Mouse (Mus musculus) heart, postnatal 4 days (tissue): ENCODE results near the gene Lrrn1. TPM values are rescaled to one million over a fixed set of nuclear protein-coding genes. Genes with fewer than 3 reads are reported as not detected.

ENCODE experiments used
- DNase-seq: peaks from one replicate; pipeline ENCODE4 v3.0.0; 2021
- total RNA-seq, 2 experiments: library from RNA; stranded (reverse); gene quantifications; 2 replicates each; pipeline ENCODE4 v1.2.3; 2021

The Lrrn1 gene
- total RNA-seq, result under 1 TPM; 0.61 to 0.71 TPM

DNA sequence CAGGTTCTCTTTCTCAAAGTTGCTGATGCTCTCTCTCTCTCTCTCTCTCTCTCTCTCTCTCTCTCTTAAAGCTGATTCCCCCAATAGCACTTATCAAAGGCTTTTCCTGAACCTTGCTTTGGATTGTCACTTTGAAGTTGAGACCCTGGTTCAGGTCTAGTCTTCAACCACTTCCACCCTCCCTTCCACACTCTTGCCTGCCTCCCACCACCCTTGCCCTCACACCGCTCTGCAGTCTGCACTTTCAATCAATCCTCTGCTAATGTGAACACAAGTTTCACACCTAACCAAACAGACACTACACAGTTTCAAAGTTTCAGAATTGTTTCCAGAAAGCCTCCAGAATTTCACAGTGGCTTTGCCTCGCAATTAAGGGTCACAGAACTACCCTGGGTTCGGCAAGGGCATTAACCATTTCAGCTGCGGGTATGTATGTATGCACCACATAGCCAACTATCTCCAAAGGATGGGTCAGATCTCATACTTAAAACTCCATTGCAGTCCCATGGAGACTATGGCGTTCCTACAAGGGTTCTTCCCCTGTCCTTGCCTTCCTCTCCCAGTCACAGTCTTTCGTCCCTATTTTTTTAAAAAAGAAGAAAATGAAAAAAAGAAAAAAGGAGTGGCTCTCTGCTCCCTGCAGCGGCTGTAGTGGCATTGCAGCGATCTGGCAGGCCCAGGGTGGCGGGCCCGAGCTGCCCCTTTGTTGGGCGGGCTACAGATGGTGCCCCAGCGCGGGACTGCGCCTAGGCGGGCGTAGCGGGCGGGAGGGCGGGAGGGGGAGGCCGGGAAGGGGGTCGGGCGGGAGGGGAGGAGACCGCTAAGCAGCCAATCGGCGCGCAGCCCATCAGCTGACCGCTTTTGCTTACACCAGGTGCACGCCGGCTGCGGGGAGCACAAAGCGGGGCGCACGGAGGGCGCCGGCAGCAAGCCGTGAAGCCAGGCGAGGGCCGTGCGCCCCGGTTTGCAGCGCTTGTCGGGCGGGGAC, at the start of gene Lrrn1:
Gene Lrrn1 (plus strand): TSS at position 892 of the 988 bp plus-strand sequence.
- DNase-seq, result peak; percentile 7

DNA sequence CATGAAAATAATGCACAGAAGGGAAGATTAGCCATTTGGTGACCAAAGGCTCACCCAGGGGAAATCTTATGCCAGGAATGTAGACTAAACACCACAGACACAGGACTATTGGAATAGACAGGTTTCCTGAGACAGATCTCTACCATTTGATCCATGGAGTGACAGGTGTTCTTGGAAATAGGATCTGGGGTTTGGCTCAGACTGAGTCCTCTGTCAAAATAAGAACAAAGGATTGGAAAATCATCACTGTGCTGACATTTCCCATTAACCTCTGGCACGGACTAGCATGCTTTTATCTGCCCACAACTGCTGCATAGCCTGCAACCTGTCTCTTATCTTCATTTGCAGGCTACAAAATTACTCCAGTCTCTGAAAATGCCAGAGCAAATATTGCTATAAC, 35.1 kb upstream of the Lrrn1 start:
- no peak for DNase-seq

DNA sequence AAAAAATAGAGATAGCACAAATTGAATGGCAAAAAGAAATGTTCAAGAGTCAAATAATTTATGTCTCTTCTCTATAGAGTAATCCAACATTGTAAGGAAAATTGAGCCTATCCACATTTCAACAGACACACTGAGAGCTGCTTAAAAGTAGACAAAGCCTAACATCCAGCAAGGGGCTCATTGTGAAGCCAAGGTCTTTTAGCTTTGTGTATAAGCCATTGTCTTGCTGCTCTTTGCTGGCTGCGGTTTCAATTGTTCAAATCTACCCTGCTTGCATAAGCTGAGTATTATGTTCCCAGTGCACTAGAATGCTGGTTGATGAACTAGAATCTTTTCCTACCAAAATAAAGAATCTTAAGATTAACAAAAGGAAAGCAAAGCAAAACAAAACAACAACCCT, 33.7 kb upstream of the Lrrn1 start:
- DNase-seq, result no peak

DNA sequence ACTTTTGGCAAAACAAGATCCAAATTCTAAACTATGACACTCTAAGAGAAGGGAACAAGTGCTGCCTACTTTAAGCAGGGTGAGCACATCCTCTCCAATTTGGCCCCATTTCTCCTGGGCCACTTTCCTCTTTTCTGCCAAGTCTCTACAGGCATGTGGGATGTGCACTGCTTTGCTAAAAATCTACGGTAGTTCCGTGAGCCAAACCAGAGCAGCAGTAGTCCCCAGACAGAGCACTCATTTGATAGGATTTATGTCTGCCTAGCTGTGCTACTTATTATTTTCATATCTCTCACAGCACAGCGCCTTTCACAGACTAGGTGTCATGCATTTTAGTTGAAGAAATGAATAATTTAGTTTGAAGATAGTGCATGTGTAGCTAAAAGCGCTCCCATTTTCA, 15.9 kb upstream of the Lrrn1 start:
- no peak for DNase-seq

DNA sequence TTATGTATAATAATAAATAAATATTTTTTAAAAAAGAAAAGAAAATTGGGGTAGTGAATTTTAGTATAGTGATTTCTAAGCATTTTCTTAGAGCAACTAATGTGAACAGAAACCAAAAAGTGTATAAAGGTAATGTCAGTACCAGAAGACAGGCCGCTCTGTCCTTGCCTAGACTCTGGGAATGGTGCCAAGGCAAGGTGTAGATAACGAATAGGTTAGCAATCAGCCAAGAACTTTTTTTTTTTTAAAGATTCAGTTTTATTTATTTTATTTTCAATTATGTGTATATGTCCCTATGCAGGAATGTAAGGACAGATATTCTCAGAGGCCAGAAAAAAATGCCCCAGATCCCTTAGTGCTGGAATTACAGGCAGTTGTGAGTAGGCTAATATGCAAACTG, 5.6 kb upstream of the Lrrn1 start:
- no peak for DNase-seq

DNA sequence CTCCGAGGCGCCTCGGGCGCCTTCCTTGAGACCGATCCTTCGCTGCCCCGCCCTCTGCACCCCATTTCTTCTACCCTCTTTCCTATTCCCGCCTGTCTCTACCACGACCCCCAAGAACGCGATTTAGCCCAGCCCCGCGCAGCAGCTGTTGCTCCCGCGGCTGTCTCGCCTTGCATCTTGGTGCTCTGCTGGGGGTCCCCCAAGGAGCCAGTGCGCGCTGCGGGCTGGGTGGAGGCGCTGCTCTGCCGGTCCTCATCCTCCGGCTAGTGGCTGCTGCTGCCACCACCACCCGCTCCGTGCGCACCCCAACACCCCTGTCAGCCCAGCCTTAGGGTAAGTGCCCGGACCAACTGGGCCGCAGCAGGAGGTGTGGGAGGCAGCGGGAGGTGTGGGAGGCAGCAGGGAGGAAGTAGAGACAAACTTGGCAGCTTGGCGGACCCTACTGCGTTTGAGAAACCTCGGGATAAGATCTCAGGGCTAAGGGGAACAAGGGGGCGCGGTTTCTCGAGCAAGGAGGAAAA, 403 bp downstream of the Lrrn1 start:
- peak; percentile 6 for DNase-seq

DNA sequence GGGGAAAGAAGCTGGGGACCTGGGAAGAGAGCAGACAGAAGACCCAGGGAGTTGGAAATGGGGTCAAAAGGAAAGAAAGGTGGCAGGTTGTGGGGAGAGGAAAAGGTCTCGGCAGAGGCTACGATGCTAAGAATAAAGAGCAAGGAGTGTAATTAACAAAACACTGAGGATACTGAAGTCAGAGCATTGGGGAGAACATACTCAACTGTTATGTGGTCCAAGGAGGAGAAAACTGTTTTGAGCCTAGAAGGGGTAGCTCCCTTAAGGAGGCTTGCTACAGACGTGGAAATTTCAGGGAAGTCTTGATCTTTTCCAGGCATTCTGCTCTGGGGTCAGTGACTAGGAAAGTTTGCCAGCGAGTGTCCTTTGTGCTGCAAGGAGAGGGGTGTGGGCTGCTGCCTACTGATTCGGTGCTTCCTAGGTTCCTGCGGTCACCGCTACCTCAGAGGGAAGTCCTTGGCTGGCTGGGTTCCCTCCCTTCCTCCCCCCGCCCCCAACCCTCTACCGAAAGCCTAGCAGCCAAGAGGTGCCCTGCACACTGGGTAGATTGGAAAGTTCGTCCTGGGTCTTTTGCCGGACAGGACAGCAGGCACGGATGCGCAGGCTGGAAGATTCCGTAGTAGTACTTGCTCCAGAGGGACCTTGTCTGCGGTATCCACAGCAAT, 1.2 kb downstream of the Lrrn1 start:
- DNase-seq, result no peak

DNA sequence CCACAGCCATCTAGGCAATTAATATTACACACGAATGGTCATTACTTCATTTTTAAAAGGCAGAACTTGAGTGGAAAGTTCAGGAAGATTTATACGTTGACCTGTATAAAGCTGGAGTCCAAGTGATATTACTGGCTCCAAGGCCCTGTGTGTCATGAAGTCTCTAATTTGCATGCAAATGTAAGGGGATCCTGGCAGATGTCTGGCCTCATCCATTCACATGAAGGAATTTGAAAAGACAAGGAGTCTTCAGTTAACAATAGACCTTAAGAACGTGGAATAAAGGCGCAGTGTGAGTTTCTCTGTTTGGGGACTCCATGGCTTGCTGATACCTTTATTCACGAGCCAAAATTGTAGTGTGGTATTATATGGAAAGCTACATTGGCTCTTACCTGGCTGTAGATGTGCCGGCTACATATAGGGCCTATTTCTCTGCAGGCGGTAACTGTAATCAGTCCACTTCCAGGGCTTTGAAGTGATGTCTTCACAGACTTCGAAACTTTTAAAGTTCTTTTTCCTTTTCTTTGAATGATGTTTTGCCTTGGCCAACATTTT, 2.0 kb downstream of the Lrrn1 start:
- DNase-seq, result no peak

DNA sequence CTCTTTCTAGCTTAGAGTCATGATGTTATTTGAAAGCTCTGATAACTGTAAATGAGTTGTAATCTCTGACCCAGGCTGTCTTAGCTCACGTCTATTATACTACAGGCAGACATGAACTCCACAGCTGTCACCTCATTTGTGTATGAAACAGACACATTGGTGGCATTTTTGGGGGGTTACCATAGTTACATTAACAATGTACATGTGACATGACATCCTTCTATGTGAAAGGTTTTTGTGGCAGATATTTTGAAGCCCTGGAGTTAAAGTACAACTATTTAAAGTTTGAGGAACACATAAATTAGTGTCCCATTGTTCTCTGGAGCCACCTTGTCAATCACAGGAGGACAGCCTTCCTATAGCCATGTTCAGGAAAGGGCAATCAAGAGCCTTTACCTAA, 5.0 kb downstream of the Lrrn1 start:
- no peak for DNase-seq

DNA sequence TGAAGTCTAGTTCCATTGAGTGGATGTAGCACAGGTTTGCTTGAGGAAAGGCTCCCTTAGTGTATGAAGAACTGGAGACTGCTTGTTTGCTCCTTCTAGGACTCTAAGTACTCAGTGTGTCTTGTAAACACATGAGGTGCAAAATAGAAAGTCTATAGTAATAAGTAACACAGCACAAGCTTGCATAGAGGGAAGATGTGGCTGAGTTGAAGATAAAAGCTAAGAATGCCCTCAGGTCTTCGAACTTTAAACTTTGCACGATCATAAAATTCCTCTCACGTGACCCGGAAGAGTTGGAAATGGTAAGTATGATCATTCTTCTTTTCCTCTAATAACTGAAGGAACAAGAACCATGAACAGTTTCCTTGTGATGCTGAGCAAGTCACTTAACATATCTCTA, 7.1 kb downstream of the Lrrn1 start:
- no peak for DNase-seq

DNA sequence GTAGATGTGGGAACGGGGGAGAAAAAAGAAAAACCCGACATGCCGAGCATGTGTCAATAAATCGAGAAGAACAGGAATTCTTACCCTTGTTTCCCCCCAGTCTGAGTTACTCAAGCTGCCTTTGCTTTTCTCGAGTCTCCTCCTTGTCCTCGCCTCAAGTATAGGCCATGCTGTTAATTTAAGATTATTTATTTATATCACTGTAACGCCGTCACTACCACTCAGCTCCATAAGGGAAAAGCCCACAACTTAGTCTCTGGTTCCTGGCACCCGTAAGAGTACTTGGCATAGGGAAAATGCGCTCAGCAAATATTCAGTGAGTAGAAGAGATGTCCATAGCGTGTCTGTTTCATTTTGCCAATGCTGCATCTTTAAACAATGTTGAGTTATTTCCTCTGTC, 11.7 kb downstream of the Lrrn1 start:
- DNase-seq, result no peak

DNA sequence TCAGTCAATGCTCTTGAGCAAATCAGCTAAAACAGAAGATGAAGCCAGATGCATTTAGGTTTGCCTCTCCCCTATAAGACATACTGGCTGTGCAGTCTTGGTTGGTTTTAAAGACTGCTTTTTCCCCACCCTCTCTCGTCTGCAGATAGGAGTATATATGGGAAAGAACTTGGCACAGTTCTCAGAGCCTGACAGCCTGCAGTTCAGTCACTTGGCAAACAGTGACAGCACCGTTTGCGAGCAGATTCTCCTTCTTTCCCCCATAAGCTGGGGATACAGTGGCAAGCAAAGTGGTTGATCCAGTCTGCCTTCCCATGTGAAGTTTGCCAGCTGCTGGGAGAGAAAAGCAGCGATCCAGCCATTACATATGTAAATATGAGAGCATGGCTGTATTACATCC, 12.3 kb downstream of the Lrrn1 start:
- no peak for DNase-seq

DNA sequence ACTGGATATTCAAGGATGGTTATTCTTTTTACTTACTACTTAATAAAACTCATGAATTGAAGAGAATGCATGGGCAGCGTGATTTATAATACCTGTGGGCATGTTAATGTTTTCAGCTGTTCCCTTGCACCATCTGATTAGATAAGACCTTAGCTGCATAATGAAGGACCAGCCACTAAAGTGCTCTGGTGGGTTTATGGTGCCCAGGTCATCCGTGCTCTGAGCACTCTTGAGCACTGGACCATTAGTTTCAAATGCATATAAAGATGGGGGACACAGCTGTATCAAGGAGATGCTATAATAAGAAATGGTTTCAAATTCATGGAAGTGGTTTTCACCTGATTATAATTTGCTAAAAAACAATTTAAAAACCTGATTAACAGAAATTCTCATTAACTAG, 16.7 kb downstream of the Lrrn1 start:
- DNase-seq, result no peak

DNA sequence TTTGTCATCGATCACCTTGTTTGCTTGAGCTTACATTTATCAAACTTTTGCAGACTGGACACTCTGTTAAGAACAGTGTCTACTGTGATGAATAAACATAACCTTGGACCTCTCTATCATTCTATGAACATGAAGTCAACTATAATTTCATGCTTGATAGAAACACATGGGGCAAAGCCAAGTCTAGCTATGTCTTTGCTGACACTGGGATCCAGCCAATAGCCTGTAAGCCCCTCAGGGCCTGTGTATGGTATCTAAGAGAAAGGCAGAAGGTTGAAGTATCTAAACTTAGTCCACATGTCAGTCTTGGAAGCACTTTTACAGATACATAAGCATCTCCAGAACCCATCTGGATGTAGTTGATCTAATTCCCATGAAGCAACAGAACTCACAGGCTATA, 22.9 kb downstream of the Lrrn1 start:
- DNase-seq, result no peak

DNA sequence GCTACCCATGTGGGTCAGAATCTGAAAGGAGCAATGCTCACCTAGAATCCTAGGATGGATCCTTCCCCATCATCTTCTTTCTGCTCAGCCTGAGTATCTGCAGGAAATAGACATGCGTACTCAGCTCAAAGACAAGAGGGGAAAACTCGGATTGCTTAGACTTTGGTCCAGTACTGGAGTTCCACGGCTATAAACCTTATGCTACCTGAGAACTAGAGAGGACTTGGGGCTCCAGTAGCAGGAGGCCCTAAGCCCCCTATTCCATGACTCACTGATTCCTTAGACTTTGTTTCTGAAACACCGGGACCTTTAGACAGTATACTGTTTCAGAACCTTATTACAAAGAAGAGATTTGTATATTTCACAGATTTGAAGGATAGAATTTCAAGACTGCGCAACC, 25.8 kb downstream of the Lrrn1 start:
- DNase-seq, result no peak

DNA sequence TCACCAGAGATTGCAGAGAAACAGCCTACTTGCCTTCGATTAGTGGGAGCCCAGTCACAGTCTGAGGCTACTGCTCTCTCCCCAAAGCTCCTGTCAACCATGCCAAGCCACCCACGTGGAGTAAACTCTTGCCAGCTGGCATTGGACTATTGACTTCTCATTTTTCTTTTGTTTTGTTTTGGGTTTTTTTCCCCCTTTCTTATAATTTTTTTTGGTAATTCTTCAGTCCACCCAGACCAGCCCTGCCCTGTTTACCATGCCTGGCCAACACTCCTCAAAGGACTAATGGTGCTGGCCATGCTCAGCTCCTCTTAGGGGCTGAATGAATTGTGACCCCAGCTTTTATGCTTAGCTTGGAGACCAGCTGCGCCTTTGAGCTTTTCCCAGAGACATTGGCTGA, 27.4 kb downstream of the Lrrn1 start:
- DNase-seq, result peak; percentile 7

DNA sequence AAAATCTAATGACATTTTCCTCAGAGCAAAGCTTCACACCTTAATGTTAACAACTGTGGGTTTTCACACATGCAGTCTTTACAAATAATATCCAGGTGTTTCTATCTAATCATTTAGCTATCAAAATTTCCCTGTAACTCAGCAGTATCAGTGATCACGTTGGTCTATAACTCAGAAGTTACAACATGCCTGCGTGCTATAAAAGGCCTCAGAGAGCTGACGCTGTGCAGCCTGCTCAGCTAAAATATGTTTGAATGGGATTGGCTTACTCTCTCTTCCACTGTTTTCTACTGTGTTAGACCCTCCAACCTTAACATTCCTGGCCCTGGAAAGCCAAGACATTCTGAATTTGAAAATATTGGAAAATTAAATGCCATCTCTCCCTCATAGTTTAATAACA, 28.2 kb downstream of the Lrrn1 start:
- no peak for DNase-seq

DNA sequence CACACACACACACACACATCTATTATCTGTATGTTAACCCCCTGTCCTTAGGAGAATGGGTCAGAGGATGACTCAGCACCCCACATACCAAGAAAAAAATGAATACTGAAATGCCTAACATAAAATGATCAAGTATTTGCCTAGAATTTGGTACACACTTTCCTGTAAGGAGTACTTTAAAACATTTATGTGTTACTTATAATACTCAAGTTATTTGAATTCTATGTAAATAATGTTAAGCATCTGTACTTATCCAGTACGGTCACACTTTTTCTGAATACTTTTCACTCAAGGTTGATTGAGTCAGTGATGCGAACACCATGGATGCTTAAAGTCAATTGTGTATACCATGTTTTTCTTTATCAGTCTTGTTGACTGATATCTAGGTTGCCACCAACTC, 32.7 kb downstream of the Lrrn1 start:
- DNase-seq, result no peak

DNA sequence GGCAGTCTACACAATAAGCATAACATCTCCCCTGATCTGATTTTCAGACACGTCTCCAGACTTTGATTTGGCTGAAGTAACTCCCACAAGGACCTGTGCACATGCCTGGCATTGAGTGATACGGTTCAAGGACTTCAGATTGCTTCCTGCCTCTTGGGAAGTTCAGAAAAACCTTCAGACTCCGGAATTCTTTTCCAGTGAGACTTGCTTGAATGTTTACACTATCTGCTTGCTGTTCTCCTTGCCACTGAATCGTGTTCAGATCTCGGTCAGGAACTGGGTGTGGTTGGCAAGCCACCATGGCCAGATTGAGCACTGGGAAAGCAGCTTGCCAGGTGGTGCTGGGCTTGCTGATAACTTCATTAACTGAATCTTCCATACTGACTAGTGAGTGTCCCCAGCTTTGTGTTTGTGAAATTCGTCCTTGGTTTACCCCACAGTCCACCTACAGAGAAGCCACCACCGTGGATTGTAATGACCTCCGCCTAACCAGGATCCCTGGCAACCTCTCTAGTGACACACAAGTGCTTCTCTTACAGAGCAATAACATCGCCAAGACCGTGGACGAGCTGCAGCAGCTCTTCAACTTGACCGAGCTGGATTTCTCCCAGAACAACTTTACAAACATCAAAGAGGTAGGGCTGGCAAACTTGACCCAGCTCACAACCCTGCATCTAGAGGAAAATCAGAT, 37.5 kb downstream of the Lrrn1 start:
- DNase-seq, result no peak

DNA sequence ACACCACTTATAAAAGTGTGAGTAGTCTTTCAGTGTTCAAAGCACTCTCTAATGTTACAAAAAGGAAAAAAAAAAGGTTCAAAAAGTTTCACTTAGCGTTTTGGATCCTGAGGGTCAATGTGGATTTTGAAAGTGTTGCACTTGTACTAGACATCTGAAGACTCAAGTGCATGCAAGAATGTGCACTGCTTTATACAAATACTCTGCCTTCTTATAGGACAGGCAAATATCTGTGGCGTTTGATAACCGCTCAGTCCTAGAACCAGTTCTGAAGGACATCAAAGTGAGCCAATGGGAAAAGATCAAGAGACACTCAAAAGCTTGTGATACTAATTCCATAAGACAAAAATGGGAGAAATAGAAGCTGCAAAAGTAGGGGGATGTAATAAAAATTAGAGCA, 45.0 kb downstream of the Lrrn1 start:
- DNase-seq, result no peak

DNA sequence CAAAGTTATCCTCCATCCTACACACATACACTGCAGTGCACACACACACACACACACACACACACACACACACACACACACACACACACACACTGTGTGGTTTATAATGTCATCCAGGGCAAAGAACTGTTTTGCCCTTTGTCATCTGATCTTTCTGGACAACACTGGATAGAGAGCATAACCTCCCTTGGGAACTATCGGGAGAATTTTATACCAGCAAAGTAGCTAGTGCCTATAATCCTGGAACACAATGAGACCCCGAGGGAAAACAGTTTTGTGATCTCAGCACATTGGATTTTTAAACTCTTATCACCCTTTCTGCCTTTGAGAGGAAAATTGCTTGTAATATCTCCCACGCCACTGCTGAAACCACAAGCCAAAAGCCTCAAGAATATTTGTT, 45.8 kb downstream of the Lrrn1 start:
- DNase-seq, result no peak

DNA sequence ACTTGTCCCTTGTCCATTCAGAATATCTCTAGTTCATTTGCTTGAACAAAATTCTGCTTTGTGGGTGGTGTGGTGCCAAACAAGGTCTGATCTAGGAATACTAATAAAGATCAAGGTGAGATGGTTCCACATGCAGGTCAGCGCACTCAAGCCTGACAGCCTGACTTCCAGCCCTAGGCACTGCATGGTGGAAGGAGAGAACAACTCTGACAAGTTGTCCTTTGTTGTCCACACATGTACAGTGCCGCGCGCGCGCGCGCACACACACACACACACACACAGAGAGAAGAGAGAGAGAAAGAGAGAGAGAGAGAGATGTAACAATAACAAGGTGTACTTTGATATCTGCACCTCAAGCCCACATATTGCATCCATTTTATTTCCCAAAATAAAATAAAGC, 47.7 kb downstream of the Lrrn1 start:
- DNase-seq, result no peak
